8 mouse cellular contexts compared by ENCODE assay signal in the genomic region with DNA sequence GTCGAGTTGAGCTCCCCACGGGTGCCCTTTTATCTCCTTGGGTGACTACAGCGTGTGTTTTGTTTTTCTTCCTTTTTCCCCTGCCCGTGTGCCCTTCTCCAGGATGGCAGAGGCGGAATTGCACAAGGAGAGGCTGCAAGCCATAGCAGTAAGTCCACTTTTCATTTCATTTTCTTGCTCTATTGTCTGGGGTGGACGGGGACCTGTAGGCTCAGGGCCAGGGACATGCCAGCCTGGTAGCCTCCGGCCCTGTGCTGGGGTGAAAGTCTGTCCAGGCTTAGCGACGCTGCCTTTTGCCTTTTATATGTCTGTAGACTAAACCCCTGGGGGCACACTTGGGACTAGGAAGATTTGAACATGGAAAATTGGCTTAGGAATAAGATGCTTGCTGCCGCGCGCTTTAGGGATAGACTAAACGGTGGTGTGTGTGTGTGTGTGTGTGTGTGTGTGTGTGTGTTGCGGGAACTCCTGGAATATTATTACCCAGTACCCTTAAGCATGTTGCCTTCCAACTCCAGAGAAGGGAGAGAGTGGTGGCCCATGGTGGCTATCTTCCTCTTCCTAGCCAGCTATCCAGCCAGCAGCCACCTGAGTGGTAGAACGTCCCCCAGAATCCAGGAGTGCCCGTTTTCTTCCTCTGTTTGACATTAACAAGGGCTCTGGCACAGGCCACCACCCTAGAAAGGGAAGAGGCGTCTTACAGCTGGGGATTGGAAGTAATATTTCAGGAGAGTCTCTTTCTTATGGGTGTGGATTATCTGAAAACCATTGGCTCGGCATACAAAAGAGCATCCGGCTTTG. TPM values are rescaled to one million over a fixed set of nuclear protein-coding genes. Genes with fewer than 3 reads are reported as not detected.
DNase-seq lines count a peak whose midpoint lies in the region; ATAC-seq and TF ChIP-seq lines count a peak whose summit lies in the region.

No protein-coding gene starts in this region.

- WGBS in lung, adult 2 months = 33% methylated on average over 19 of the region's 19 CpGs
- 10% methylated on average over 19 of the region's 19 CpGs for WGBS in embryonic facial prominence, embryonic 15.5 days
- WGBS in intestine, postnatal 0 days = 44% methylated on average over 19 of the region's 19 CpGs
- WGBS in olfactory bulb, adult 2 months = 24% methylated on average over 19 of the region's 19 CpGs

- TF ChIP-seq CTCF in lung, adult 2 months (IDR thresholded peaks at IDR 0.05; ENCODE audit: insufficient read depth, low read length) = no peak
- TF ChIP-seq CTCF in intestine, postnatal 0 days (IDR thresholded peaks at IDR 0.05; ENCODE audit: low read depth) = no peak
- TF ChIP-seq CTCF in olfactory bulb, adult 2 months (IDR thresholded peaks at IDR 0.05; ENCODE audit: insufficient read depth, low read depth, low read length) = no peak

- H3K4me2 ChIP-seq in embryonic facial prominence, embryonic 15.5 days (replicated peaks) = peak overlapping the region; percentile 87
- H3K4me2 ChIP-seq in intestine, postnatal 0 days (replicated peaks; ENCODE audit: low read depth) = peak overlapping the region; percentile 70

- H3K27ac ChIP-seq in embryonic facial prominence, embryonic 15.5 days (replicated peaks) = peak overlapping the region; percentile 87
- peak overlapping the region; percentile 70 for H3K27ac ChIP-seq in intestine, postnatal 0 days (ENCODE audit: low read depth, low read length)
- peak overlapping the region; percentile 82 for H3K27ac ChIP-seq in olfactory bulb, adult 2 months (ENCODE audit: insufficient read depth, low read depth, low read length)

- no peaks in the 10 kb centered on the region for H3K4me1 ChIP-seq in lung, adult 2 months (ENCODE audit: control insufficient read depth, insufficient read depth, low read length)
- H3K4me1 ChIP-seq in embryonic facial prominence, embryonic 15.5 days = peaks cover 42% of the 10 kb centered on the region
- no peaks in the 10 kb centered on the region for H3K4me1 ChIP-seq in intestine, postnatal 0 days (replicated peaks; ENCODE audit: control insufficient read depth, insufficient read depth, low read length)
- H3K4me1 ChIP-seq in olfactory bulb, adult 2 months (ENCODE audit: control insufficient read depth, insufficient read depth, low read length) = peaks cover 14% of the 10 kb centered on the region

- no peaks in the 10 kb centered on the region for H3K9me3 ChIP-seq in embryonic facial prominence, embryonic 15.5 days (replicated peaks)
- H3K9me3 ChIP-seq in intestine, postnatal 0 days (ENCODE audit: control insufficient read depth) = no peaks in the 10 kb centered on the region

- DNase-seq in lung, adult 2 months = no peak
- no peak for DNase-seq in lung, postnatal 14 days
- no peak for DNase-seq in urinary bladder, postnatal 14 days (ENCODE audit: low spot score)
- DNase-seq in left cerebral cortex, postnatal 25 days (ENCODE audit: low spot score in 2 of 2) = no peak

- peak overlapping the region; percentile 42 for H3K4me3 ChIP-seq in lung, adult 2 months (replicated peaks; ENCODE audit: extremely low read depth, low read depth, low read length)
- peak overlapping the region; percentile 61 for H3K4me3 ChIP-seq in embryonic facial prominence, embryonic 15.5 days (replicated peaks)
- H3K4me3 ChIP-seq in intestine, postnatal 0 days (ENCODE audit: low read depth, low read length) = peak overlapping the region; percentile 43
- H3K4me3 ChIP-seq in olfactory bulb, adult 2 months (ENCODE audit: insufficient read depth, low read depth, low read length) = peak overlapping the region; percentile 57

- intact Hi-C loops in left cerebral cortex, postnatal 25 days (cut with DNase I) = no loop called here

- TF ChIP-seq POLR2A in lung, adult 2 months (IDR thresholded peaks at IDR 0.05; ENCODE audit: borderline replicate concordance, extremely low read depth, low read depth, low read length) = no peak
- no peak for TF ChIP-seq POLR2A in olfactory bulb, adult 2 months (IDR thresholded peaks at IDR 0.05; ENCODE audit: insufficient read depth, low read depth, low read length)

- no peaks in the 10 kb centered on the region for H3K27me3 ChIP-seq in embryonic facial prominence, embryonic 15.5 days
- peaks cover 12% of the 10 kb centered on the region; the same call in 1 of the 2 replicates for H3K27me3 ChIP-seq in intestine, postnatal 0 days (replicated peaks; ENCODE audit: control insufficient read depth, insufficient read depth, low read length)

- H3K9ac ChIP-seq in embryonic facial prominence, embryonic 15.5 days = peak overlapping the region; percentile 50
- H3K9ac ChIP-seq in intestine, postnatal 0 days (ENCODE audit: low read depth, low read length) = peak overlapping the region; percentile 46

- H3K36me3 ChIP-seq in embryonic facial prominence, embryonic 15.5 days = no peaks in the 10 kb centered on the region
- no peaks in the 10 kb centered on the region for H3K36me3 ChIP-seq in intestine, postnatal 0 days (ENCODE audit: control insufficient read depth, insufficient read depth)

- no peak for ATAC-seq in embryonic facial prominence, embryonic 15.5 days (ENCODE audit: insufficient number of reproducible peaks, low FRiP score, low TSS enrichment, low read depth)
- no peak for ATAC-seq in intestine, postnatal 0 days
- no peak for ATAC-seq in erythroid progenitor cell, adult 5-6 weeks (replicated peaks; ENCODE audit: low FRiP score, poor library complexity, severe bottlenecking)

RNA-seq across cellular contexts. Expression of a gene that starts 0.5 kb away (rescaled TPM):
- polyA plus RNA-seq in lung, adult 2 months (2012; rRNA removed) = 1.6 and 2.7 TPM in 2 replicates
- 24.8 and 27.6 TPM in 2 replicates for polyA plus RNA-seq in embryonic facial prominence, embryonic 15.5 days (2015; fragmentation: Nextera tagmentation; extraction: Ambion mirVana)
- 8.5 and 8.6 TPM in 2 replicates for polyA plus RNA-seq in intestine, postnatal 0 days (2015; fragmentation: Nextera tagmentation; extraction: Ambion mirVana)
- not detected in 2 replicates for polyA plus RNA-seq in olfactory bulb, adult 2 months (2012; ENCODE audit: insufficient read depth, insufficient read length, low replicate concordance, missing spikeins)
- total RNA-seq in erythroid progenitor cell, adult 5-6 weeks (2015; ENCODE audit: low replicate concordance) = not detected in 2 replicates
- 1.2 TPM in 1 of 2 replicates, not detected in the other for total RNA-seq in erythroid progenitor cell, adult 5-6 weeks (2017; ENCODE audit: low replicate concordance)
- total RNA-seq in left cerebral cortex, postnatal 25 days (2021) = 10 to 100 TPM; 15.8 to 18.0 TPM
